17 mouse cellular contexts compared by ENCODE assay signal in genomic region chr9:27871624-27872023, GRCm38 (mm10).
"Had no signal": no experiment of that assay in that cellular context is flagged by ENCODE, and none has a peak within 500 bp of the region (broad histone marks: within the 10 kb centered on the region; RNA-seq: fewer than 3 reads in every experiment).

No protein-coding gene starts in this region.

- DNase-seq: gastrocnemius, adult 2 months; gastrocnemius, postnatal 10 days; gastrocnemius, postnatal 25 days; heart, adult 18-20 months; heart, postnatal 10 days; heart, postnatal 4 days; kidney, adult 18-20 months; kidney, adult 8-10 months; kidney, postnatal 10 days; kidney, postnatal 25 days; kidney, postnatal 4 days; liver; liver, embryonic 13.5 days had no signal

- ATAC-seq: hindbrain, embryonic 16.5 days; inflammation-experienced regulatory T-cells, adult 6 months; intestine, embryonic 15.5 days; intestine, postnatal 0 days had no signal
